Mouse (Mus musculus) brain, embryonic 14.5 days (tissue): ENCODE data around the gene Dpm2. TPM values are rescaled to one million over a fixed set of nuclear protein-coding genes. Genes with fewer than 3 reads are reported as not detected.

Experiments
- DNase-seq: peaks from one replicate; pipeline ENCODE4 v3.0.0-alpha.2; 2011; ENCODE audit warnings: low read depth
- CTCF ChIP-seq: fragments of 200-500 bp; IDR thresholded peaks from 2 replicates; pipeline ENCODE4 v1.5.1; 2012; ENCODE audit warnings: inconsistent platforms, mild to moderate bottlenecking, moderate library complexity, borderline replicate concordance; ENCODE audit not compliant: insufficient read depth, insufficient read length; ENCODE audit errors: extremely low read depth
- POLR2A ChIP-seq: fragments of 200-500 bp; IDR thresholded peaks from 2 replicates; pipeline ENCODE4 v1.6.1; 2012; ENCODE audit warnings: mild to moderate bottlenecking, inconsistent platforms, borderline replicate concordance; ENCODE audit not compliant: poor library complexity, insufficient read depth, insufficient read length, severe bottlenecking; ENCODE audit errors: extremely low read depth
- polyA plus RNA-seq: library from polyadenylated mRNA; depleted of rRNA; stranded (reverse); fragments of >200 nt; gene quantifications from 2 replicates; pipeline ENCODE4 v1.2.3, GENCODE M21; 2012

Gene Dpm2
- polyA plus RNA-seq, 1 experiment = 155 TPM

DNA sequence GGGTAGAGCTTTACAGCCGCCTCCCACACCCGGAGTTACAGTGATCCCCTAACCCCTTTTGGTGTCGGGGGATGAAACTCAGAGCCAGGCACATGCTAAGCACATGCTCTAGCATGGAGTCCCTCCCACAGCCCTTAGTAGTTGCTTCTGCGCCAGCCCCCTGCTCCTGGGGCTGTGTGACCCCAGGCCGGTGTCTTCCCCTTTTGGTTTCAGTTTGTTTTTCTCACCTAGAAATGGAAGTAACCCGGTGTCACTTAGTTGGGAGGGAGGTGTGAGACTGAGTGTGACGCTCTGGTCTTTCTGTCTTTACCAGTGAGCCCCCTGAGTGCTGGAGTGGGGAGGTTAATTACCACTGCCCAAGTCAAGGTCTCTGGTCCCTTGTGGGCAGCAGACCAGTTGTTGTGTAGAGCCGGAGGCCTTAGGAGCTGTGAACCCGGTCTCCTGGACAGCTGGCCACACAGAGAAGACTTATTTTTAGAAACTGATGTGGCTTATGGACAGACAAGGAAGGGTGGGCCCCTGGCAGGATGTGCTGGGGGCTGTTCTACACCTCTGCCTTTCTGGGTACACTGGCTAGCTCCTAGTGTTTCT is 17.2 kb downstream of the Dpm2 start:
- TF ChIP-seq CTCF = no peak
- no peak for TF ChIP-seq POLR2A
- DNase-seq = no peak

DNA sequence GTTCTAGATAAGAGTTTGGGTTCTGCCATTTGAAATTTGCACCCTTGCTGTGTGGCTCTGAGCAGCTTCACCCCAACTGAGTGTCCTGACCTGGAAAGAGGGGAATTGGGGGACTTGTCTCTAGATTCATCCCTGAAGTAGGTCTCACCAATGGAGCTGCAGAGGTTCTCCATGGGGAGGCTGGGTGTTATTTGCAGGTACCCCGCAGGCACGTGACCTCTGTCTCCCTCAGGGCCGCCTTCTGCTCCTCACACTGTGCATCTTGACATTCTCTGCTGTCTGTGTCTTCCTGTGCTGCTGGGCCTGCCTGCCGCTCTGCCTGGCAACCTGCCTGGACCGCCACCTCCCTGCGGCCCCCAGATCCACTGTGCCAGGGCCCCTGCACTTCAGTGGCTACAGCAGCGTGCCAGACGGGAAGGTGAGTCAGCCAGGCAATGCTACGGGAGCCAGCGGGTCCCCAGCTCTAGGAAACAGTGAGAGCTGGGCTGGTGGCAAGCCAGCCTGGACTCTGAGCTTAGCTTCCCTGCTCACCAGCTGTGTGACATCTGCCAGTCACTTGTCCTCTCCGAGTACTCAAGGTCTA is 18.6 kb downstream of the Dpm2 start:
- peak; percentile 63 for DNase-seq
- TF ChIP-seq CTCF (no peak), POLR2A (no peak)

DNA sequence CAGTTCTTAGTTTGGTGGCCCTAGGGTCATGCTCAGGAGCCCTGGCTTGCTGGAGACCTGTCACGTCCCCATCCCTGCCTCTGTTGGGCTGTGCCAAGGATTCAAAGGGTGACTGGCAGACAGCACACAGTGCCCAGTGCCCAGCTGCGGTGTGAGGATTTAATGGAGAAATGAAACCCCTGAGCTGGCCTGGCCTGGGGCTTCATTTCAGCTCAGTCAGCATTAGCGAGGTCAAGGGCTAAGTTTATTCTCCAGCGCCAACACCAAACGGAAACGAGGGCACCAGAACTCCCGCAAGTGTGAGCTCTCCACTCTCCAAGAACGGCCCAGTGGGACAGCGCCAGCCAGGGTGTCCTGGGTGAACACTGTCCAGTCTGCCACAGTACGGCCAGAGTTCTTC is 19.6 kb downstream of the Dpm2 start:
- no peak for DNase-seq
- no peak for TF ChIP-seq POLR2A
- TF ChIP-seq CTCF = no peak

DNA sequence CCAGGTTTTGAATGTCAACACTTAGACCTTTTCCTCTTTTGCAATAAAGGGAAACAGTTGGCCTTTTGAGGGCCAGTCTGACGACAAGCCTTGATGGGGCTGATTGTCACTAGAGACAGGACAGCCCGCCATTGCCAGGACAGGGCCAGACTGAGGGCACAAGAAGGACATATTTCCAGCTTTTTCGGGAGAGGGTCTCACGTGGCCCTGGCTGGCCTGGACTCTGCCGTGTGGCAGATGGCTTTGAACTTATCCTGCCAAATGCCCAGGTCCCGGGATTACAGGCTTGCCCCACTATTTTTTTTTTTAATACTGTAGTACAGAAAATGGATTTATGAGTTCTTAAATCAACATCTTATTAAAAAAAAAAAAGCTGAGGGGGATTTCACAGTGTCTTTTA is 20.6 kb downstream of the Dpm2 start:
- TF ChIP-seq CTCF (no peak), POLR2A (no peak)
- DNase-seq = no peak

DNA sequence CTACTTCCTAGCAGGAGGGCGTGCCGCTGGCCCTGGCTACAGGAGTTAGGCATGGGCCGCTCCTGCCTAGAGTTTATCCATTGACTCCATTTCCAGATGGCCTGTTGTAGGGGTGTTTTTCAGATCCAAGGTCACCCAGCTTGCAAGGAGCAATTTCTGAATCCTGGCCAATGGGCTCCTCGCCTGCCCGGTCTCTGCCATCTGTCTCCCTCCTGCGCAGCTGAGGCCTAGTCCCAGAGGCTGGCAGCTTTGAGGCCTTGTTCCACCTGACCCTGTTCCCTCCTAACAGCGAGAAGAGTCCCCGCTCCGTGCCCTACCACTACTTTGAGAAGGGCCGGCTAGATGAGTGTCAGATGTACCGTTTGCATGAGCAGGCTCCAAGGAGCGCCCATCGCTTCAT is 26.1 kb downstream of the Dpm2 start:
- TF ChIP-seq CTCF (no peak), POLR2A (no peak)
- peak; percentile 74 for DNase-seq

DNA sequence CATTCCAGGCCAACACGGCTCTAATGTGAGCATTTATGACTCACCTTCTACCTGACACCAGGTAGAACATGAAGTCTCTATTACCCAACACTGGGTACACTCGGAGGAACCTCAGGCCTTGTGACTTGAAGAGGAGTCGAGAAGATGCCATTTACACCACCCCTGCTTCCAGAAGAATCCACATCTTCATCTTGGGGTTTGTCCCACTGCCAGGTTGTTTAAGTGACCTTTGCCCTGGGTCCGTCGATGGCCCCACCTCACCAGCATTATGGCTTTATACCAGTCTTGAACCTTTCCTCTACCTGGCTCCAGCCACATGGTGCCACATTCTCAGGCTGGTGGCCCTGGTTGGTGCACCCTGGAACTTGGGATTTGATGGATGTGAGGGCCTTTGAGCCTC is 26.6 kb downstream of the Dpm2 start:
- no peak for DNase-seq
- TF ChIP-seq POLR2A (no peak), CTCF (no peak)

DNA sequence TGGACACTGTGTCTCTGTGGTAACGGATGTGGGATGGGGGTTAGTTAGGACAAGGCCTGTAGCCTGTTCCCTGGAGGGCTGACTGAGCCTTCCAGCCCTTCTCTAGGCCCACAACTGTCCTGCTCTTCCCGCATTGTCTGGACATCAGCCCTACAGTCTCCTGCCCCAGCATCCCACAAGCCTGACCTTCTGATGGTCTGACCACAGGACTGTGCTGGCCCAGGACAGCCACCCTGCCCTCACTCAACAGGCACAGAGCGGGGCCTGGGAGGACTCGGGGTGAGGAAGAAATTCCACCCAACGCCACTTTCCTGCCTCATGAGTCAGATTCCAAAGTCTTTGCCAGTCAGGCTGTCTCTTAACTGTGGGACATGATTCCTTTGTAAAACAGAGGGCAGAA is 27.0 kb downstream of the Dpm2 start:
- TF ChIP-seq CTCF (no peak), POLR2A (no peak)
- no peak for DNase-seq

DNA sequence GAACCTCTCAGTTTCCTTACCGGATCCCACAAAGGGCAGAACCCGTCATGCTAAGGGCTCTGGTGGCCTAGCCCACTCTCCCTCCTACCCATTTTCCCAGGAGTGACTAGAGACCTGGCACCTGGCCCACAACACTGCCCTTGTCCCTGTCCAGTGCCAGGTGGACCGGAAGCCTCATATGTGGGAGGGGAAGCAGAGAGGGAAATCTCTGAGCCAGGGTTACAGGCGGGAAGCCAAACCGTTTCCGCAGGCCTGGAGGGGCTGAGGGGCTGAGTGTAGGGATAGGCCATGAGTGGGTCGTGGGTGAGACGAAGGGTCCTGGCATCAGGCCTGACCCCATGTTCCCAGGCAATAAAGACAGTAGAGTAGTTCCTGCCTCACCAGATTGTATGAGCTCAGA is 27.8 kb downstream of the Dpm2 start:
- TF ChIP-seq POLR2A = no peak
- TF ChIP-seq CTCF = no peak
- no peak for DNase-seq

DNA sequence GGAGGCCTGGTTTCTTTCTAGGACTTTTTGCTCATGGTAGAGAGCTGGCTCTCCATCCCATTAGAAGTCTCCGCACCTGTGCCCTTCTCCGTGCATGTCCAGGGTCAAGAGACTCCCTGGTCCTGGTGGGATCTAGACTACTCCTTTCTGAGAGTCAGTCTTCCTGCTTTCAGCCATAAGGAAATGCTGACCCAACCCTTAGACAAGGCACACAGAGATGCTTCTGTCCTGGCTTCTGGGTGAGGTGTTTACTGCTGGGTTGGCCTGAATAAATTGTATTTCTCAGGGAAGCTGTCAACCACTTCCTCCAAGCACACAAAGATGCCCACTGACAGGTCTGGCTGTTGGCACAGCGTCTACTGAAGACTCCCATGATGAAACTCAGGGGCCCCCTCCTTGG is 28.8 kb downstream of the Dpm2 start, which contains the start of gene St6galnac6:
Gene St6galnac6 (plus strand): TSS at position 301 of the 400 bp plus-strand sequence.
- no peak for DNase-seq
- TF ChIP-seq POLR2A (no peak), CTCF (no peak)

DNA sequence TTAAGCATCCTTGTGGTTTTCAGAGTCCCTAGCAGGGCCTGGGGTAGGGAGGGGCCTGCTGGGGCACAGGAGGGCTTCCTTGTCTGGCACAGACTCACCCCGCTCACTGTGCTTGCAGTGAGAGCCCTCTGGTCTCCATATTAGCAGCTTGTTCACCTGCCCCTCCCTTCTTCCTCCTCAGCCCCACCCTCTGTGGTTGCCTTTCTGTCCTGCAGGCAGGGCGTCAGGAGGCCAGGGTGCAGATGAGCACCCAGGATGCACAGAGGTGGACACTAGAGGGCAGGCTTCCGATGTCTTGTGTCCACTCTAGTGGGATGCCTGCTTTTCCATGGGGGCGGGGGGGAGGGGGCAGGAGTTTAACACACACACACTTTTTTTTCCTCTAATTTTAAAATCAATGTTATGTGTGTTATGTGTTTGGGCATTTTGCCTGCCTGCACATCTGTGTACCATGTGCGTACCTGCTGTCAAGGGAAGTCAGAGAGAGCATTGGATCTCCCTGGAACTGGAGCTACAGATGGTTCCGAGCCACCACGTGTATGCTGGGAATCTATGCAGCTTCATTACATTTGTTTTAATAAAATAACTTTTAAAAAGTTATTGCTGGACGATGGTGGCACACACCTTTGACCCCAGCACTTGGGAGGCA is 30.9 kb downstream of the Dpm2 start:
- TF ChIP-seq POLR2A (no peak), CTCF (peak; percentile 49; the same call in 1 of the 2 replicates)
- no peak for DNase-seq

DNA sequence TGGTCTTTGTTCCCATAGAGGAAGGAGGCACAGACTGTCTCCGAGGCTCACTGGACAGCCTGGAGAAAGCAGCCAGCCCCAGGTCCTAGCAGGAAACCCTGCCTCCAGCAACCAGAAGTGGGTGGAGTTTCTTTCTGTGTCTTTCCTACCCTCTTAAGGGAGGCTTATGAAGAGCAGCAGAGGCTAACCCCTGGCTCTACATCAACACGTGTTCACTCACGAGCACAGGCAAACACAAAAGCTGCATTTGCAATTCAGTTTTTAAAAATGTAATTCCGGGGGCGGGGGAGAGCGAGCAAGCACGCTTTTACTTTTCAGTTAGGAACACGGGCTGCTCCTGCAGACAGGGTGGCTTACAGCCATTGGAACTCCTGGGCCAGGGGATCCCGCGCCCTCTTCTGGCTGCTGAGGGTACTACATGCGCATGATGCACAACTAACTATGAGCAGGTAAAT is 32.0 kb downstream of the Dpm2 start:
- DNase-seq = peak; percentile 85
- TF ChIP-seq POLR2A = no peak
- peak; percentile 92 for TF ChIP-seq CTCF
